Comparison of ENCODE assay signal across 16 mouse cellular contexts in the genomic region with DNA sequence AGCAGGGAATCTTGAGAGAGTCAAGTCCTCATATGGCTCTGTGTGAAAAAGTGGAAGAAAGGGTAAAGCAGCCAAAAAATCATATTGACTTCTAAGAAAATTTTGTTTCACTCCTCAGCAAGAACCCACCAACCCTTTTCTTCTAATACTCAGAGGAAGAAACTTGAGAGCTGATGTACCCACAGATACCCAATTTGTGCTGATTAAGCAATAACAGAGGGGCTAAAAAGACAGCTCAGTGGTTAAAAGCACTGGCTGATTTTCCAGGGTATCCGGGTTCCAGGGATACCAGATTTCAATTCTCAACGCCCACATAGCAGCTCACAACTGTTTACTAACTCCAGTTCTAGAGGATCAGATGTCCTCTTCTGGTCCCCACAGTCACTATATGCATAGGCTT.
"Had no signal": no experiment of that assay in that cellular context is flagged by ENCODE, and none has a peak within 500 bp of the region (broad histone marks: within the 10 kb centered on the region; RNA-seq: fewer than 3 reads in every experiment).

No protein-coding gene starts in this region.

- ATAC-seq: midbrain, embryonic 16.5 days had no signal

- H3K4me2 ChIP-seq: lung, embryonic 14.5 days; midbrain, embryonic 12.5 days; neural tube, embryonic 13.5 days; stomach, embryonic 15.5 days had no signal

- DNase-seq: lung, adult 18-20 months; lung, embryonic 14.5 days; lung, postnatal 10 days; lung, postnatal 4 days; midbrain, embryonic 14.5 days; right cerebral cortex, postnatal 14 days; thymus, adult 2 months; thymus, postnatal 25 days; thymus, postnatal 4 days had no signal

- H3K4me3 ChIP-seq: midbrain, embryonic 10.5 days; midbrain, embryonic 12.5 days; myocyte; neural tube, embryonic 13.5 days; stomach, embryonic 15.5 days had no signal

- H3K9me3 ChIP-seq: midbrain, embryonic 10.5 days; midbrain, embryonic 12.5 days; stomach, embryonic 15.5 days had no signal

- H3K9ac ChIP-seq: lung, embryonic 14.5 days; midbrain, embryonic 12.5 days; neural tube, embryonic 13.5 days; stomach, embryonic 15.5 days had no signal

- H3K27ac ChIP-seq: midbrain, embryonic 10.5 days; midbrain, embryonic 12.5 days; neural tube, embryonic 13.5 days; stomach, embryonic 15.5 days; stomach, postnatal 0 days had no signal

- H3K27me3 ChIP-seq: neural tube, embryonic 13.5 days; stomach, embryonic 15.5 days had no signal

- H3K36me3 ChIP-seq: midbrain, embryonic 10.5 days; midbrain, embryonic 12.5 days; neural tube, embryonic 13.5 days; stomach, embryonic 15.5 days had no signal

- H3K4me1 ChIP-seq: midbrain, embryonic 12.5 days; stomach, embryonic 15.5 days had no signal
